ENCODE assay signal across 15 mouse cellular contexts in the genomic region with DNA sequence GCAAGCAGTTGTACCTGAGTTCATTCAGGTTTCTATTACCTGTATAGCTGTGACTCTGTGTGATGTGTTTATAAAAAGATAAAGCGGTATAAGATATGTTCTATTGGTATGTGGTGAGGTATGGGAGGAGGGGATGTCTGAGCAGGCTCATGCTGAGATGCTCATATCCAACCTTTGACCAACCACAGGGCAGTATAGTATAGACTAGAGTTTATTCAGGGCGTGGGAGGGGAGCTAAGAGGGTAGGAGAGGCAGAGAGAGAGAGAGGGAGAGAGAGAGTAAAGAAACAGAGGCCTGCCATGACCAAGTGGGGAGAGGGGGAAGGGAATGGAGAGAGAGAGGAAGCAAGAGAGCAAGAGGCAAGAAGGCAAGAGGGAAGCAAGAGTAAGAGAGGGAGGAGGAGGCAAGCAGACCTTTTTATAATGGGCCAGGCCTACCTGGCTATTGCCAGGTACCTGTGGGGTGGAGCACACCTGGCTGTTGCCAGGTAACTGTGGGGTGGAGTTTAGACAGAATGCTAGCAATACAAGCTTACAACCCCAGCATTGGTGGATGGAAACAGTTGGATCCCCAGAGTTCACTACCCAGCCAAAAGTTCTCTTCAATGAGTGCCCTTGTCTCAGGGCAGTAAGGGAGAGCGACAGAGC.
DNase-seq lines count a peak whose midpoint lies in the region; ATAC-seq lines count a peak whose summit lies in the region.
"Had no signal": no experiment of that assay in that cellular context is flagged by ENCODE, and none has a peak within 500 bp of the region (broad histone marks: within the 10 kb centered on the region; RNA-seq: fewer than 3 reads in every experiment).

No protein-coding gene starts in this region.

- no peaks in the 10 kb centered on the region for H3K9me3 ChIP-seq in heart, embryonic 10.5 days
- H3K9me3 ChIP-seq in kidney, embryonic 15.5 days (replicated peaks), result no peaks in the 10 kb centered on the region
- no peaks in the 10 kb centered on the region for H3K9me3 ChIP-seq in embryonic facial prominence, embryonic 11.5 days (replicated peaks; ENCODE audit: control insufficient read depth, low read length)
- H3K9me3 ChIP-seq in limb, embryonic 12.5 days, result no peaks in the 10 kb centered on the region
- H3K9me3 ChIP-seq: liver, embryonic 13.5 days had no signal

- no peak for ATAC-seq in kidney, embryonic 15.5 days (replicated peaks; ENCODE audit: low FRiP score)
- ATAC-seq in embryonic facial prominence, embryonic 11.5 days (replicated peaks; ENCODE audit: insufficient number of reproducible peaks, low FRiP score, low TSS enrichment, low read depth), result no peak
- ATAC-seq in limb, embryonic 12.5 days (ENCODE audit: insufficient number of reproducible peaks, insufficient read depth, low FRiP score, low TSS enrichment, low read depth), result no peak
- ATAC-seq: midbrain, embryonic 16.5 days had no signal

- WGBS in heart, embryonic 10.5 days, result 82% methylated on average over 3 of the region's 3 CpGs
- 78% methylated on average over 3 of the region's 3 CpGs for WGBS in kidney, embryonic 15.5 days
- 76% methylated on average over 3 of the region's 3 CpGs for WGBS in embryonic facial prominence, embryonic 11.5 days
- WGBS in limb, embryonic 12.5 days, result 87% methylated on average over 3 of the region's 3 CpGs

- peak overlapping the region; percentile 83 for H3K27ac ChIP-seq in heart, embryonic 10.5 days
- H3K27ac ChIP-seq in kidney, embryonic 15.5 days, result peak overlapping the region; percentile 89
- 0 out of 2 replicates have a peak overlapping the region, but pooled peaks have one; percentile 35 for H3K27ac ChIP-seq in embryonic facial prominence, embryonic 11.5 days (replicated peaks; ENCODE audit: low read depth, low read length)
- H3K27ac ChIP-seq in limb, embryonic 12.5 days, result peak overlapping the region; percentile 45; the same call in 1 of the 2 replicates
- H3K27ac ChIP-seq: liver, embryonic 13.5 days had no signal

- H3K4me1 ChIP-seq in heart, embryonic 10.5 days, result peaks cover 16% of the 10 kb centered on the region
- peaks cover 51% of the 10 kb centered on the region for H3K4me1 ChIP-seq in kidney, embryonic 15.5 days
- H3K4me1 ChIP-seq in embryonic facial prominence, embryonic 11.5 days (ENCODE audit: control insufficient read depth, insufficient read depth, low read length), result no peaks in the 10 kb centered on the region
- H3K4me1 ChIP-seq in limb, embryonic 12.5 days (replicated peaks), result peaks cover 24% of the 10 kb centered on the region
- H3K4me1 ChIP-seq: liver, embryonic 13.5 days had no signal

- no peaks in the 10 kb centered on the region for H3K27me3 ChIP-seq in heart, embryonic 10.5 days (ENCODE audit: insufficient read depth, poor library complexity, severe bottlenecking)
- no peaks in the 10 kb centered on the region for H3K27me3 ChIP-seq in kidney, embryonic 15.5 days
- H3K27me3 ChIP-seq in embryonic facial prominence, embryonic 11.5 days (ENCODE audit: control insufficient read depth, insufficient read depth, low read length), result no peaks in the 10 kb centered on the region
- H3K27me3 ChIP-seq in limb, embryonic 12.5 days, result no peaks in the 10 kb centered on the region
- H3K27me3 ChIP-seq: liver, embryonic 13.5 days had no signal

- H3K9ac ChIP-seq in kidney, embryonic 15.5 days, result no peak overlapping the region
- H3K9ac ChIP-seq in embryonic facial prominence, embryonic 11.5 days (replicated peaks; ENCODE audit: low read length), result no peak overlapping the region
- no peak overlapping the region for H3K9ac ChIP-seq in limb, embryonic 12.5 days (replicated peaks)
- H3K9ac ChIP-seq: liver, embryonic 13.5 days had no signal

- no peak overlapping the region for H3K4me2 ChIP-seq in kidney, embryonic 15.5 days
- no peak overlapping the region for H3K4me2 ChIP-seq in embryonic facial prominence, embryonic 11.5 days (ENCODE audit: low read depth, low read length)
- H3K4me2 ChIP-seq in limb, embryonic 12.5 days, result no peak overlapping the region
- H3K4me2 ChIP-seq: liver, embryonic 13.5 days had no signal

- H3K36me3 ChIP-seq in heart, embryonic 10.5 days, result no peaks in the 10 kb centered on the region
- no peaks in the 10 kb centered on the region for H3K36me3 ChIP-seq in kidney, embryonic 15.5 days
- H3K36me3 ChIP-seq in embryonic facial prominence, embryonic 11.5 days (replicated peaks; ENCODE audit: control insufficient read depth, insufficient read depth, low read depth, low read length), result no peaks in the 10 kb centered on the region
- no peaks in the 10 kb centered on the region for H3K36me3 ChIP-seq in limb, embryonic 12.5 days
- H3K36me3 ChIP-seq: liver, embryonic 13.5 days had no signal

- no peak overlapping the region for H3K4me3 ChIP-seq in heart, embryonic 10.5 days
- H3K4me3 ChIP-seq in kidney, embryonic 15.5 days (replicated peaks), result no peak overlapping the region
- H3K4me3 ChIP-seq in embryonic facial prominence, embryonic 11.5 days (ENCODE audit: low read depth, low read length), result no peak overlapping the region
- H3K4me3 ChIP-seq in limb, embryonic 12.5 days (replicated peaks), result no peak overlapping the region
- H3K4me3 ChIP-seq: liver, embryonic 13.5 days had no signal

- DNase-seq in heart, embryonic 10.5 days (ENCODE audit: low spot score), result no peak
- DNase-seq in heart, postnatal 4 days, result no peak
- DNase-seq in kidney, postnatal 10 days, result no peak
- no peak for DNase-seq in embryonic facial prominence, embryonic 11.5 days (ENCODE audit: low spot score)
- no peak for DNase-seq in thymus, postnatal 0 days (ENCODE audit: low spot score)
- DNase-seq in urinary bladder, postnatal 4 days (ENCODE audit: low spot score in 2 of 2), result no peak
- DNase-seq: adrenal gland, adult 8-10 months; cerebellum, adult 9-10 months; embryo, embryonic 11 days; layer of hippocampus, postnatal 36 days; liver, embryonic 13.5 days; thymus, postnatal 4 days had no signal

Comparison
In these comparisons a context has a peak if more than half of its experiments do, and no peak if none do; other contexts are left out.
1. H3K27ac ChIP-seq: peak in every context shown above with its lines; median percentile 89 in kidney, embryonic 15.5 days; 83 in heart, embryonic 10.5 days; 45 in limb, embryonic 12.5 days; 35 in embryonic facial prominence, embryonic 11.5 days.